Mouse (Mus musculus): Measurements from ENCODE around the gene Coa5.

DNA sequence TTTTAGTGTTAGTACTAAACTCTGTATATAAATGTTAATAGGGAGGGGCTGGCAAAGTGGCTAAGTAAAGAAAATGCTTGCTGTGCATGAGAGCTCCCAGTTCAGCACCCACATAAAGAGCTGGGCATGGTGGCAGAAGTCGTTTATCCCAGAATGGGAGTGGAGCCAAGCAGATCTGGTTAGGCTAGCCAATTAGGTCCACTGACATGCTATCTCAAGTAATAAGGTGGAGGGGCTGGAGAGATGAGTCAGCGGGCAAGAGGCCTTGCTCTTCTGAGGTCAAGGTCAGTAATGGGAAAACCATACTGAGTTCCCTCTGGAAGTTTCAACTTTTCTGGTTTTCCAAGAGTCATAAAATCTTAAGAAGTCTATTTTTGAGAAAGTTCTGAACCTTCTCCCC lies 992 bp downstream of the Coa5 start:
- no peak for TF ChIP-seq POLR2A (IDR thresholded peaks at IDR 0.05; ENCODE audit: insufficient read length, low read depth)
- no peak for TF ChIP-seq E2F4 (IDR thresholded peaks at IDR 0.05; ENCODE audit: insufficient read depth)
- TF ChIP-seq USF1 (IDR thresholded peaks at IDR 0.05; ENCODE audit: low read depth): no peak
- no peak for TF ChIP-seq CEBPB (IDR thresholded peaks at IDR 0.05; ENCODE audit: insufficient read depth, poor library complexity, severe bottlenecking)
- no peak for TF ChIP-seq MAX (IDR thresholded peaks at IDR 0.05; ENCODE audit: low read depth)
- no peak for TF ChIP-seq TCF3 (IDR thresholded peaks at IDR 0.05; ENCODE audit: insufficient read length, low read depth)
- TF ChIP-seq POLR2AphosphoS2 (IDR thresholded peaks at IDR 0.05; ENCODE audit: insufficient read length, low read depth): no peak
- no peak for TF ChIP-seq MYOG (IDR thresholded peaks at IDR 0.05; ENCODE audit: control insufficient read depth in 1 of 3, insufficient read depth in 1 of 3, insufficient read length in 2 of 3, low read depth in 2 of 3)
- TF ChIP-seq REST (IDR thresholded peaks at IDR 0.05; ENCODE audit: insufficient read depth, insufficient read length): no peak
- no peak for TF ChIP-seq TCF12 (IDR thresholded peaks at IDR 0.05; ENCODE audit: insufficient read depth, poor library complexity, severe bottlenecking)
- TF ChIP-seq MYOD1 (IDR thresholded peaks at IDR 0.05; ENCODE audit: control insufficient read depth in 1 of 3, insufficient read length in 2 of 3, low read depth in 2 of 3): no peak
- no peak for TF ChIP-seq SRF (IDR thresholded peaks at IDR 0.05; ENCODE audit: control insufficient read depth, insufficient read length, low read depth)
